Mouse (Mus musculus) C2C12 (cell line): ENCODE measurements around the gene Npffr2. TPM values are rescaled to one million over a fixed set of nuclear protein-coding genes. Genes with fewer than 3 reads are reported as not detected.

Experiments
- H3K27me3 ChIP-seq: one replicate; pipeline ENCODE4 v1.6.1; 2011; ENCODE audit not compliant: control insufficient read depth, insufficient read depth, insufficient read length
- H3K36me3 ChIP-seq: one replicate; pipeline ENCODE4 v1.6.1; 2011; ENCODE audit not compliant: control insufficient read depth, insufficient read depth
- H3K4me3 ChIP-seq: one replicate; pipeline ENCODE4 v1.5.1; 2011; ENCODE audit warnings: mild to moderate bottlenecking, control low read depth; ENCODE audit not compliant: poor library complexity, insufficient read depth, severe bottlenecking
- H3K79me2 ChIP-seq: one replicate; pipeline ENCODE4 v1.6.1; 2011; ENCODE audit not compliant: control insufficient read depth, insufficient read depth
- H3K79me3 ChIP-seq: one replicate; pipeline ENCODE4 v1.6.1; 2011; ENCODE audit warnings: low read depth, control low read depth
- H3ac ChIP-seq: one replicate; pipeline ENCODE3; 2011; ENCODE audit warnings: low read depth; ENCODE audit not compliant: control insufficient read depth, insufficient read length
- CEBPB ChIP-seq: IDR thresholded peaks from one replicate; pipeline ENCODE4 v1.6.1; 2011; ENCODE audit warnings: low read depth, mild to moderate bottlenecking, control low read depth, moderate library complexity
- CTCF ChIP-seq: IDR thresholded peaks from one replicate; pipeline ENCODE4 v1.5.1; 2011; ENCODE audit not compliant: control insufficient read depth, insufficient read depth, insufficient read length
- FOSL1 ChIP-seq: IDR thresholded peaks from one replicate; pipeline ENCODE4 v1.8.0; 2011; ENCODE audit warnings: mild to moderate bottlenecking, low read length; ENCODE audit not compliant: poor library complexity, insufficient read depth, severe bottlenecking
- MAX ChIP-seq: IDR thresholded peaks from one replicate; pipeline ENCODE4 v1.6.1; 2011; ENCODE audit warnings: mild to moderate bottlenecking, control low read depth
- MYOD1 ChIP-seq: IDR thresholded peaks from one replicate; pipeline ENCODE4 v1.6.1; 2011; ENCODE audit warnings: low read depth; ENCODE audit not compliant: control insufficient read depth, insufficient read length
- MYOG ChIP-seq: IDR thresholded peaks from one replicate; pipeline ENCODE4 v1.6.1; 2011; ENCODE audit not compliant: control insufficient read depth, insufficient read length; ENCODE audit errors: extremely low read depth
- USF1 ChIP-seq: IDR thresholded peaks from one replicate; pipeline ENCODE4 v1.6.1; 2011; ENCODE audit warnings: low read depth, mild to moderate bottlenecking, control low read depth, moderate library complexity
- polyA plus RNA-seq: library from polyadenylated mRNA; unstranded; fragments of >200 nt; fragmentation: generic; extraction: Trizol; gene quantifications from one replicate; pipeline ENCODE4 v1.2.1, GENCODE M21; 2012; ENCODE audit warnings: missing spikeins

Gene Npffr2
- polyA plus RNA-seq, 1 experiment: not detected

GRCm38 (mm10) chr5:89578678-89579077, 51.4 kb downstream of the Npffr2 start:
- Histone ChIP-seq H3ac (no peak overlapping the region), H3K27me3 (peaks cover 5% of the 10 kb centered on the region), H3K79me3 (no peaks in the 10 kb centered on the region), H3K36me3 (no peaks in the 10 kb centered on the region), H3K79me2 (no peaks in the 10 kb centered on the region), H3K4me3 (no peak overlapping the region)
- TF ChIP-seq FOSL1 (no peak), CEBPB (peak; percentile 12)

DNA sequence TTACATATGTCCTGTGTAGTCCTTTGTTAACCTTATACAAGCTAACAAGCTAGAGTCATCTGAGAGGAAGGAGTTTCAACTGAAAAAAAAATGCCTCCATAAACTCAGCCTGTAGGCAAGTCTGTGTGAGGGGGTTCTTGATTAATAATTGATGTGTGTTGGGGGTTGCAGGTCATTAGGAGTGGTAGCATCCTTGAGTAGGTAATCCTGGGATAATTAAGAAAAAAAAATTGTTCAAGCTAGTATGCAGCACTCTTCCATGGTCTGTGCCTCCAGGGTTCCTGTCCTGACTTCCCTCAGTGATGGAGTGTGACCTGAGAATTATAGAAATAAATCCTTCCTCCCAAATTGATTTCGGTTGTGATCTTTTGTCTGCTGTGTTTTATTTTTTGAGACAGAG, 52.0 kb downstream of the Npffr2 start:
- H3K27me3 ChIP-seq: peaks cover 5% of the 10 kb centered on the region
- H3K79me3 ChIP-seq: no peaks in the 10 kb centered on the region
- TF ChIP-seq MYOD1 (no peak), MAX (no peak)
- no peaks in the 10 kb centered on the region for H3K79me2 ChIP-seq
- H3ac ChIP-seq: no peak overlapping the region
- H3K4me3 ChIP-seq: no peak overlapping the region
- H3K36me3 ChIP-seq: no peaks in the 10 kb centered on the region

- Histone ChIP-seq H3ac (no peak overlapping the region), H3K79me3 (no peaks in the 10 kb centered on the region), H3K4me3 (no peak overlapping the region), H3K36me3 (no peaks in the 10 kb centered on the region), H3K27me3 (peaks cover 5% of the 10 kb centered on the region), H3K79me2 (no peaks in the 10 kb centered on the region)
- TF ChIP-seq CEBPB (no peak), MYOG (no peak), MYOD1 (no peak), FOSL1 (no peak), CTCF (no peak), USF1 (no peak), MAX (no peak)
Observed at GRCm38 (mm10) chr5:89581143-89581542, 53.9 kb downstream of the Npffr2 start.

DNA sequence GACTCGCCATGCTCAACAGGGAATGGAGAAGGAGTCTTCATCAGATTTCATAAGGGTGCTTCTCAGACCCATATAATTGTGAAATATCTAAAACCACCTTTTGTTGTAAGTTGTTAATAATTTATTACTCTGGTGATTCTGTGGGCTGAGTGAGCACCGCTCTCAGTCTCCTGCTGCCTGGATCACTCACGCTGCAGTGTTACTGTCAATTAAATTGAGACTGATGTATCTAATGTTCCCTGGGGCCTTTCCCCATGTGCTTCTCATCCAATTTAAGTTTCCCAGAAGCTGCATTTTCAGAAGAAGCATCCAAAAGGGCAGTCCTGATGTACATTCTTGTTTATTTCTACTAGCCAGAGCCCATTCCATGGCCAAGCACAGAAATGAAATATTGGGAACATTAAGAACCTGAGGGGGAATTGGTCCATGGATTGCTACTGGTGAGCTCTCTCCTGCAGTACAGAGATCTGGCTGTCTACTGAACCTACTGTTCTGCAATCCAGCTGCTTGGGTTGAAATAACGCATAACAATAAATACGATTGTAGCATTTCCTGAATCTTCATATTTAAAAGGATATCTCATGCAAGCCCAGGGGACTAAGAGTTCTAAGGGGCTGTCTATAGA, 54.6 kb downstream of the Npffr2 start:
- H3K27me3 ChIP-seq: peaks cover 5% of the 10 kb centered on the region
- no peaks in the 10 kb centered on the region for H3K79me2 ChIP-seq
- H3K36me3 ChIP-seq: no peaks in the 10 kb centered on the region
- no peak overlapping the region for H3K4me3 ChIP-seq
- no peak for TF ChIP-seq CEBPB
- TF ChIP-seq MYOG: no peak
- no peak for TF ChIP-seq MAX
- no peak for TF ChIP-seq USF1
- TF ChIP-seq FOSL1: no peak
- no peak for TF ChIP-seq CTCF
- TF ChIP-seq MYOD1: no peak
- no peaks in the 10 kb centered on the region for H3K79me3 ChIP-seq
- H3ac ChIP-seq: no peak overlapping the region

DNA sequence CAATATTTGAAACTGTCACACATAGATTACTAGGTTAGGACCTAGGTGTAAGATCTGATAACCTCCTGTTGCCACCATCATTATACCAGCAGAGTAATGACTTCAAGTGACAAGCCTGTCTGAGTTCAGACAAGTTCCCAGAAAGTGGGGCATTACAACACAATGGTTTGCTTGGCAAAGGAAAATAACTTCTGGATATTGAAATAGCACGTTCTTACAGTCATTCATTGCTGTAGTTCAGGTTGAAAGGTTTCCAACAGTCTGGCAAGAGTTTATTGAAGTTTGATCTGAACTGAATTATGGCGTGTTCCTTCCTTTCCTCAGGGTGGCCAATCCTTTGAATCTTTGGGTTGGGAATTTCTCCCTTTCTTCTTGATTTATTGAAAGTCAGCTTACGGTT, 57.8 kb downstream of the Npffr2 start:
- Histone ChIP-seq H3K79me2 (no peaks in the 10 kb centered on the region), H3K4me3 (no peak overlapping the region), H3K27me3 (peaks cover 5% of the 10 kb centered on the region), H3ac (no peak overlapping the region), H3K36me3 (no peaks in the 10 kb centered on the region), H3K79me3 (no peaks in the 10 kb centered on the region)
- no peak for TF ChIP-seq FOSL1
- TF ChIP-seq MYOD1: no peak
- TF ChIP-seq MYOG: no peak
- no peak for TF ChIP-seq CEBPB
- TF ChIP-seq MAX: no peak
- TF ChIP-seq CTCF: no peak

DNA sequence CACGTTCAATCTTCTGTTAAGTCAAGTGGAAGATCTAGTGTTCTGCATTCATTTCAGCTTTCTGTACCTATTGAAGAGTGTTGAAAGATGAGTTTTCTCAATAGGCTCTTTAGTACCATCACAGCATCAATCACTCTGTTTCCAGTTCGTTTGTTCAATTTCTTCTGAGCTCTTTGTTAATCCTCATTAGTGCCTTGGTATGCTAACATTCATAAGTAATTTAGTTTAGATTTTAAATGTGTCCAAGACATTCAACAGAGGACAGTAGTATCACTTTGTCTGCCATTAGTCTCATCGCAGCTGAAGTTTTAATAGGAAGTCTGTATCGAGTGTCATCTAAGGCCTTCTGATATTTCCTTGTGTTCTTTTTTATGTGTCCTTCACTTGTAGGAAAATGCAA, 65.1 kb downstream of the Npffr2 start:
- H3K4me3 ChIP-seq: no peak overlapping the region

More for the DNA sequence above, 65.1 kb downstream of the Npffr2 start:
- TF ChIP-seq MYOD1 (no peak), CEBPB (no peak), MYOG (no peak), MAX (no peak), FOSL1 (no peak), USF1 (no peak), CTCF (no peak)
- H3K36me3 ChIP-seq: no peaks in the 10 kb centered on the region
- H3K27me3 ChIP-seq: no peaks in the 10 kb centered on the region
- H3K79me3 ChIP-seq: no peaks in the 10 kb centered on the region
- H3ac ChIP-seq: no peak overlapping the region
- H3K79me2 ChIP-seq: no peaks in the 10 kb centered on the region
